Mouse (Mus musculus) left cerebral cortex, adult 8-10 months (tissue): ENCODE measurements around the gene Trub2. TPM values are rescaled to one million over a fixed set of nuclear protein-coding genes. Genes with fewer than 3 reads are reported as not detected.
"Not testable (repeated sequence)": the region's sequence is repeated elsewhere in the genome, so short reads cannot be mapped to it uniquely, and the experiment has no call there.

Experiments
- DNase-seq, 2 experiments: peaks; one replicate each; pipeline ENCODE4 v3.0.0; 2022; ENCODE audit warnings: low spot score in 2 of 2
- total RNA-seq, 4 experiments: library from RNA; stranded (reverse); gene quantifications; 2 replicates each; pipeline ENCODE4 v1.2.4; 2022

Trub2 gene
- total RNA-seq, 4 experiments from 2014 or later = 45.4 to 53.5 (median 50.2) TPM

- DNase-seq = not testable (repeated sequence)
Measured at GRCm38 (mm10) chr2:29781256-29781655, 7.0 kb downstream of the Trub2 start.

- DNase-seq = no peak
Measured at GRCm38 (mm10) chr2:29773323-29773722, 15.0 kb downstream of the Trub2 start.

GRCm38 (mm10) chr2:29771611-29772461 is 16.5 kb downstream of the Trub2 start:
- DNase-seq = no peak

- DNase-seq = no peak
Measured at GRCm38 (mm10) chr2:29770162-29770561, 18.1 kb downstream of the Trub2 start.

GRCm38 (mm10) chr2:29768901-29769300 is 19.4 kb downstream of the Trub2 start:
- no peak for DNase-seq

GRCm38 (mm10) chr2:29767976-29768709 is 20.2 kb downstream of the Trub2 start:
- DNase-seq = no peak

- DNase-seq = no peak
Measured at GRCm38 (mm10) chr2:29764831-29765230, 23.5 kb downstream of the Trub2 start.

GRCm38 (mm10) chr2:29755693-29756092 is 32.6 kb downstream of the Trub2 start:
- DNase-seq = no peak

GRCm38 (mm10) chr2:29752397-29752796 is 35.9 kb downstream of the Trub2 start:
- DNase-seq = no peak

GRCm38 (mm10) chr2:29751497-29751896 is 36.8 kb downstream of the Trub2 start, which contains the start of gene Gm13420:
Gm13420 (minus strand) TSS chr2:29751685.
- DNase-seq = no peak

- no peak for DNase-seq
Measured at GRCm38 (mm10) chr2:29748499-29748898, 39.8 kb downstream of the Trub2 start.

GRCm38 (mm10) chr2:29747852-29748251 is 40.5 kb downstream of the Trub2 start:
- DNase-seq = no peak

- no peak for DNase-seq
Measured at GRCm38 (mm10) chr2:29747188-29747782, 41.0 kb downstream of the Trub2 start.

GRCm38 (mm10) chr2:29744256-29744655 is 44.0 kb downstream of the Trub2 start:
- no peak for DNase-seq

GRCm38 (mm10) chr2:29741207-29741606 is 47.1 kb downstream of the Trub2 start:
- no peak for DNase-seq

- no peak for DNase-seq
Measured at GRCm38 (mm10) chr2:29739368-29739767, 48.9 kb downstream of the Trub2 start.

- no peak for DNase-seq
Measured at GRCm38 (mm10) chr2:29738799-29739198, 49.5 kb downstream of the Trub2 start.

GRCm38 (mm10) chr2:29737209-29737925 is 50.9 kb downstream of the Trub2 start:
- DNase-seq = no peak

GRCm38 (mm10) chr2:29735708-29736107 is 52.6 kb downstream of the Trub2 start:
- DNase-seq = no peak

- no peak for DNase-seq
Measured at GRCm38 (mm10) chr2:29733348-29733747, 55.0 kb downstream of the Trub2 start.

- DNase-seq = no peak
Measured at GRCm38 (mm10) chr2:29732559-29732958, 55.7 kb downstream of the Trub2 start.
